In the genomic region with DNA sequence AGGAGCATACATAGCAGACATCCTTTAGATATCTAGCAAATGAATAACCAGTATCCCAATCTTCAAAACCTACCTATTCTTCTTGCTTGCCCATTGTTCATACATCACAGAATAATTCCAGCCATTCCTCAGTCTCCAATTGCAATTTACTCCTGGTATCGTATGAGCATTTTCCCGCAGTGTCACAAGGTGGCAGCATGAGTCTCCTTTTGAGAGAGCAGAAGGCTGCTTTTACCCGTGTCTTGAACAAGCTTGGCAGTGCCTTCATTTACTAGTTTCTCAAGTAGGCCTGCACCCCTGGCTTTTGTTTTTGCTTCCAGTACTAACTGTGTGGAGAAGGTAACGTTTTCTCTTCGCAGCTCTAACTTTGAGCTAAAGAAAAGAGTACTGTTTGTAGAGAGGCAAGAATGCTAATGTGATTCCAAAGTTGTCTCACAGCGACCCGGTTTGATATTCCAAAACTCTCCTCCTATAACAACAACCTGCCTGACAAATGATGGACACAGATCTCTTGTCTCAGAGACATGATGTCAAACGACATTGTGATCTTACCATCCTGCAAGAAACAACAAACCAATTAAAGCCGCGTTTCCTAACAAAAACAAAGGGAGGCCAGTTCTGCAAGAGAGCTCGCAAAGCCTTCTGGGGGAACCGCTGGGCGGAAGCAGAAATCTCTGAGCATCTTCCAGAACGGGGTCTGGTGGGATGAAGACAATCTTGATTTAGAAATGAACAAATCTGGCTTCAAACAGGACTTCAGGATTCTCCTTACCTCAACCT, we compare ENCODE assay signal across 8 mouse cellular contexts. TPM values are rescaled to one million over a fixed set of nuclear protein-coding genes. Genes with fewer than 3 reads are reported as not detected.
DNase-seq lines count a peak whose midpoint lies in the region; ATAC-seq and TF ChIP-seq lines count a peak whose summit lies in the region.

No protein-coding gene starts in this region.

- 0 out of 2 replicates have a peak overlapping the region, but pooled peaks have one; percentile 51 for H3K9ac ChIP-seq in ES-Bruce4 (ENCODE audit: low read depth, poor library complexity, severe bottlenecking)
- no peak overlapping the region for H3K9ac ChIP-seq in lung, postnatal 0 days (replicated peaks; ENCODE audit: low read depth)

- H3K36me3 ChIP-seq in ES-Bruce4 (ENCODE audit: control insufficient read depth, insufficient read depth, low read length, poor library complexity, severe bottlenecking), result no peaks in the 10 kb centered on the region
- H3K36me3 ChIP-seq in embryonic facial prominence, embryonic 10.5 days (replicated peaks), result no peaks in the 10 kb centered on the region
- no peaks in the 10 kb centered on the region for H3K36me3 ChIP-seq in lung, postnatal 0 days (ENCODE audit: insufficient read depth, low read length)

- no peaks in the 10 kb centered on the region for H3K9me3 ChIP-seq in ES-Bruce4 (replicated peaks; ENCODE audit: control insufficient read depth, insufficient read depth, low read length, poor library complexity, severe bottlenecking)
- H3K9me3 ChIP-seq in embryonic facial prominence, embryonic 10.5 days, result no peaks in the 10 kb centered on the region
- H3K9me3 ChIP-seq in lung, postnatal 0 days (ENCODE audit: low read length), result no peaks in the 10 kb centered on the region

- no peak overlapping the region for H3K4me3 ChIP-seq in ES-Bruce4 (ENCODE audit: low read depth, low read length)
- no peak overlapping the region for H3K4me3 ChIP-seq in embryonic facial prominence, embryonic 10.5 days
- H3K4me3 ChIP-seq in lung, postnatal 0 days (ENCODE audit: low read depth, low read length), result no peak overlapping the region

- peak; percentile 72 for DNase-seq in adrenal gland, adult 8-10 months
- DNase-seq in embryonic facial prominence, embryonic 10.5 days (ENCODE audit: low spot score), result peak; percentile 75
- peak; percentile 54 to 72 for DNase-seq in heart, adult 9 months (ENCODE audit: low spot score in 2 of 2)
- DNase-seq in layer of hippocampus, adult 18-20 months (ENCODE audit: low spot score in 2 of 2), result peak; percentile 58 to 90
- DNase-seq in lung, postnatal 0 days (ENCODE audit: low spot score), result peak; percentile 91
- peak; percentile 89 to 90 for DNase-seq in right cerebral cortex, adult 2 months (ENCODE audit: low spot score in 2 of 2)

- peak; percentile 66 for ATAC-seq in lung, postnatal 0 days
- no peak for ATAC-seq in erythroid progenitor cell, adult 5-6 weeks (replicated peaks; ENCODE audit: low FRiP score, poor library complexity, severe bottlenecking)

- WGBS in embryonic facial prominence, embryonic 10.5 days, result 33% methylated on average over 14 of the region's 14 CpGs
- WGBS in lung, postnatal 0 days, result 43% methylated on average over 14 of the region's 14 CpGs

- no peak for TF ChIP-seq EP300 in ES-Bruce4 (IDR thresholded peaks at IDR 0.05; ENCODE audit: insufficient read depth, low read depth, low read length)
- no peak for TF ChIP-seq EP300 in lung, postnatal 0 days (IDR thresholded peaks at IDR 0.05)

- peak; percentile 48 for TF ChIP-seq CTCF in ES-Bruce4 (IDR thresholded peaks at IDR 0.05; ENCODE audit: low read depth, low read length)
- TF ChIP-seq CTCF in lung, postnatal 0 days (IDR thresholded peaks at IDR 0.05), result peak; percentile 96

- H3K27ac ChIP-seq in ES-Bruce4 (ENCODE audit: insufficient read depth, low read length), result no peak overlapping the region
- peak overlapping the region; percentile 61 for H3K27ac ChIP-seq in embryonic facial prominence, embryonic 10.5 days (replicated peaks)
- H3K27ac ChIP-seq in lung, postnatal 0 days (ENCODE audit: low read length), result no peak overlapping the region

- no peak overlapping the region for H3K4me2 ChIP-seq in lung, postnatal 0 days (replicated peaks; ENCODE audit: low read depth, low read length)

- H3K4me1 ChIP-seq in ES-Bruce4 (ENCODE audit: control insufficient read depth, insufficient read depth, low read length), result no peaks in the 10 kb centered on the region
- peaks cover 12% of the 10 kb centered on the region for H3K4me1 ChIP-seq in embryonic facial prominence, embryonic 10.5 days
- H3K4me1 ChIP-seq in lung, postnatal 0 days (ENCODE audit: insufficient read depth, low read depth, low read length), result no peaks in the 10 kb centered on the region

- no peaks in the 10 kb centered on the region for H3K27me3 ChIP-seq in ES-Bruce4 (ENCODE audit: control insufficient read depth, insufficient read depth, low read length, poor library complexity, severe bottlenecking)
- H3K27me3 ChIP-seq in embryonic facial prominence, embryonic 10.5 days (replicated peaks; ENCODE audit: low read depth, poor library complexity, severe bottlenecking), result peaks cover 6% of the 10 kb centered on the region; the same call in 1 of the 2 replicates
- H3K27me3 ChIP-seq in lung, postnatal 0 days (replicated peaks; ENCODE audit: insufficient read depth, low read length), result no peaks in the 10 kb centered on the region

- no peak for TF ChIP-seq POLR2A in ES-Bruce4 (IDR thresholded peaks at IDR 0.05; ENCODE audit: insufficient read depth, low read length)

RNA-seq across cellular contexts. Expression of gene Plpp3, which starts 5.0 kb away (rescaled TPM):
- 16.1 and 17.5 TPM in 2 replicates for polyA plus RNA-seq in ES-Bruce4 (2011; ENCODE audit: insufficient read depth, insufficient read length, low read depth, missing spikeins)
- total RNA-seq in adrenal gland, adult 8-10 months (2022), result 100 to 1,000 TPM; 211 to 349 (median 255) TPM
- 67.6 and 77.1 TPM in 2 replicates for polyA plus RNA-seq in embryonic facial prominence, embryonic 10.5 days (2016; fragmentation: Nextera tagmentation; extraction: Ambion mirVana)
- 100 to 1,000 TPM; 206 to 214 TPM for total RNA-seq in layer of hippocampus, adult 18-20 months (2021)
- 134 and 140 TPM in 2 replicates for polyA plus RNA-seq in lung, postnatal 0 days (2015; fragmentation: Nextera tagmentation; extraction: Ambion mirVana)
- total RNA-seq in erythroid progenitor cell, adult 5-6 weeks (2015; ENCODE audit: low replicate concordance), result 0.84 and 3.2 TPM in 2 replicates
- 0.08 and 0.64 TPM in 2 replicates for total RNA-seq in erythroid progenitor cell, adult 5-6 weeks (2017; ENCODE audit: low replicate concordance)

RNA-seq across cellular contexts. Expression of gene Prkaa2, which starts 42.4 kb away (rescaled TPM):
- 12.3 and 14.0 TPM in 2 replicates for polyA plus RNA-seq in ES-Bruce4 (2011; ENCODE audit: insufficient read depth, insufficient read length, low read depth, missing spikeins)
- total RNA-seq in adrenal gland, adult 8-10 months (2022), result 10 to 100 TPM in 2 of 4 experiments, 1 to 10 TPM in 2; 7.5 to 10.4 (median 9.2) TPM
- 1.1 and 1.3 TPM in 2 replicates for polyA plus RNA-seq in embryonic facial prominence, embryonic 10.5 days (2016; fragmentation: Nextera tagmentation; extraction: Ambion mirVana)
- total RNA-seq in layer of hippocampus, adult 18-20 months (2021), result 10 to 100 TPM; 16.8 to 17.9 TPM
- 2.3 and 2.6 TPM in 2 replicates for polyA plus RNA-seq in lung, postnatal 0 days (2015; fragmentation: Nextera tagmentation; extraction: Ambion mirVana)
- not detected in 2 replicates for total RNA-seq in erythroid progenitor cell, adult 5-6 weeks (2015; ENCODE audit: low replicate concordance)
- not detected in 2 replicates for total RNA-seq in erythroid progenitor cell, adult 5-6 weeks (2017; ENCODE audit: low replicate concordance)

Comparison
In these comparisons a context has a peak if more than half of its experiments do, and no peak if none do; other contexts are left out.
1. RNA of gene Plpp3, which starts 5.0 kb away (total RNA-seq): 211 to 349 TPM in adrenal gland, adult 8-10 months and 206 to 214 TPM in layer of hippocampus, adult 18-20 months; 0.08 to 3.2 TPM in erythroid progenitor cell, adult 5-6 weeks; every median in the first group is over 10 times any median in the second.
2. RNA of gene Prkaa2, which starts 42.4 kb away (total RNA-seq): 16.8 to 17.9 TPM in layer of hippocampus, adult 18-20 months and 7.5 to 10.4 TPM in adrenal gland, adult 8-10 months; not detected in erythroid progenitor cell, adult 5-6 weeks; every median in the first group is over 4 times any median in the second.
3. Peak in every context shown above with its lines, with median percentiles within 50 percentile points of each other: DNase-seq.